Mouse (Mus musculus) CH12.LX (cell line): ENCODE measurements around the gene Pnmal1. TPM values are rescaled to one million over a fixed set of nuclear protein-coding genes. Genes with fewer than 3 reads are reported as not detected.
A peak's percentile ranks its signal among the peaks of the same experiment; 100 is the strongest.

Experiments used
- DNase-seq: peaks from one replicate; pipeline ENCODE4 v3.0.0-alpha.2; 2013; ENCODE audit errors: extremely low read depth
- H3K27ac ChIP-seq: 2 replicates; pipeline ENCODE4 v1.5.1; 2012; ENCODE audit warnings: low read depth, mild to moderate bottlenecking, control low read depth, moderate library complexity; ENCODE audit not compliant: insufficient read depth
- H3K27me3 ChIP-seq: replicated peaks from 2 replicates; pipeline ENCODE3; 2012; ENCODE audit warnings: inconsistent platforms
- H3K36me3 ChIP-seq, 2 experiments: replicated peaks in 1 of 2; 2 replicates each; pipeline versions ENCODE3 to v1.6.1; 2012; ENCODE audit warnings: inconsistent platforms in 1 of 2, low read length in 1 of 2, mild to moderate bottlenecking in 1 of 2, mixed read lengths in 1 of 2, moderate library complexity in 1 of 2; ENCODE audit not compliant: control insufficient read depth in 1 of 2, insufficient read depth in 1 of 2
- H3K4me1 ChIP-seq, 2 experiments: 2 replicates each; pipeline ENCODE4 v1.6.1; 2012; ENCODE audit warnings: inconsistent platforms in 1 of 2, moderate library complexity in 1 of 2; ENCODE audit not compliant: insufficient read depth in 2 of 2, control insufficient read depth in 1 of 2
- H3K4me2 ChIP-seq: 2 replicates; pipeline ENCODE4 v1.6.1; 2012; ENCODE audit warnings: low read depth, mild to moderate bottlenecking, control low read depth; ENCODE audit not compliant: poor library complexity, insufficient read depth, severe bottlenecking
- H3K4me3 ChIP-seq, 3 experiments: fragments of 150-350 bp in 1 of 3; sonication (generic) in 1 of 3; replicated peaks in 1 of 3; 2 replicates each; pipeline versions ENCODE3 to v1.5.1; 2011 to 2012; ENCODE audit warnings: low read depth in 2 of 3, low read length in 2 of 3, mild to moderate bottlenecking in 2 of 3, moderate library complexity in 2 of 3, control low read depth in 1 of 3, improper control_type of control experiment in 1 of 3, inconsistent platforms in 1 of 3, mixed read lengths in 1 of 3; ENCODE audit not compliant: poor library complexity in 1 of 3
- H3K79me2 ChIP-seq: replicated peaks from 2 replicates; pipeline ENCODE4 v1.6.1; 2012; ENCODE audit warnings: mild to moderate bottlenecking, moderate library complexity; ENCODE audit not compliant: control insufficient read depth, poor library complexity, insufficient read depth, severe bottlenecking; ENCODE audit errors: extremely low read depth
- H3K9ac ChIP-seq: 2 replicates; pipeline ENCODE4 v1.6.1; 2012; ENCODE audit warnings: low read depth, mild to moderate bottlenecking, control low read depth, moderate library complexity; ENCODE audit not compliant: insufficient read depth
- H3K9me3 ChIP-seq: replicated peaks from 2 replicates; pipeline ENCODE3; 2012; ENCODE audit warnings: low read length, inconsistent platforms, mixed read lengths
- CHD1 ChIP-seq: IDR thresholded peaks from 2 replicates; pipeline ENCODE4 v1.6.1; 2012; ENCODE audit warnings: low read depth, low read length, improper control_type of control experiment, inconsistent platforms
- ELF1 ChIP-seq: IDR thresholded peaks from 2 replicates; pipeline ENCODE4 v1.6.1; 2014; ENCODE audit warnings: low read depth, mild to moderate bottlenecking, inconsistent platforms, low read length, improper control_type of control experiment
- HCFC1 ChIP-seq: IDR thresholded peaks from 2 replicates; pipeline ENCODE4 v1.6.1; 2012; ENCODE audit warnings: low read depth, mild to moderate bottlenecking, inconsistent platforms, low read length, improper control_type of control experiment
- IRF4 ChIP-seq: IDR thresholded peaks from 2 replicates; pipeline ENCODE4 v1.6.1; 2014; ENCODE audit warnings: low read depth, mild to moderate bottlenecking, inconsistent platforms, low read length, improper control_type of control experiment
- JUN ChIP-seq: IDR thresholded peaks from 2 replicates; pipeline ENCODE4 v1.6.1; 2011; ENCODE audit warnings: low read depth, mild to moderate bottlenecking, low read length, improper control_type of control experiment, moderate library complexity; ENCODE audit not compliant: insufficient read depth
- MAFK ChIP-seq: IDR thresholded peaks from 2 replicates; pipeline ENCODE4 v1.6.1; 2011; ENCODE audit warnings: low read length, improper control_type of control experiment; ENCODE audit not compliant: insufficient replicate concordance
- MXI1 ChIP-seq: IDR thresholded peaks from 2 replicates; pipeline ENCODE4 v1.6.1; 2011; ENCODE audit warnings: mild to moderate bottlenecking, low read depth, low read length, improper control_type of control experiment
- NRF1 ChIP-seq: IDR thresholded peaks from 2 replicates; pipeline ENCODE4 v1.6.1; 2014; ENCODE audit warnings: low read depth, mild to moderate bottlenecking, inconsistent platforms, low read length, improper control_type of control experiment, moderate library complexity
- PAX5 ChIP-seq: IDR thresholded peaks from 2 replicates; pipeline ENCODE4 v1.6.1; 2012; ENCODE audit warnings: low read length, inconsistent platforms, mixed read lengths
- POLR2A ChIP-seq: IDR thresholded peaks from 2 replicates; pipeline ENCODE4 v1.6.1; 2011; ENCODE audit warnings: low read depth, mild to moderate bottlenecking, improper control_type of control experiment, low read length
- SIN3A ChIP-seq: IDR thresholded peaks from 2 replicates; pipeline ENCODE4 v1.6.1; 2012; ENCODE audit warnings: low read length, improper control_type of control experiment, inconsistent platforms
- SMC3 ChIP-seq: IDR thresholded peaks from 2 replicates; pipeline ENCODE4 v1.6.1; 2011; ENCODE audit warnings: low read depth, low read length, improper control_type of control experiment
- TCF12 ChIP-seq: IDR thresholded peaks from 2 replicates; pipeline ENCODE4 v1.6.1; 2014; ENCODE audit warnings: low read depth, mild to moderate bottlenecking, inconsistent platforms, low read length, improper control_type of control experiment
- USF2 ChIP-seq: conservative IDR thresholded peaks from 2 replicates; pipeline ENCODE4 v1.6.1; 2011; ENCODE audit warnings: low read depth, low read length, improper control_type of control experiment
- ZNF384 ChIP-seq: IDR thresholded peaks from 2 replicates; pipeline ENCODE4 v1.6.1; 2012; ENCODE audit warnings: low read depth, low read length, improper control_type of control experiment, inconsistent platforms
- dilution Hi-C: fragments of 300-500 bp; cut with MboI; formaldehyde crosslinking; loops from 2 replicates; pipeline ENCODE4 v1.14.3; 2020; ENCODE audit warnings: low sequenced_read_pairs; ENCODE audit not compliant: extremely low pct_unique_long_range_greater_than_20kb, extremely low pct_ligation_motif_present
- in situ Hi-C: fragments of 300-500 bp; cut with MboI; formaldehyde crosslinking; loops from 3 replicates; pipeline ENCODE4 v1.14.3; 2019; ENCODE audit warnings: low sequenced_read_pairs, low pct_ligation_motif_present, low pct_unique_long_range_greater_than_20kb, mixed read lengths
- polyA plus RNA-seq: library from polyadenylated mRNA; unstranded; fragments of >175 nt; gene quantifications from 2 replicates; pipeline ENCODE4 v1.2.1, GENCODE M21; 2012; ENCODE audit warnings: low read depth; ENCODE audit not compliant: insufficient read length
- total RNA-seq, 2 experiments: library from RNA; depleted of rRNA; stranded (reverse); fragments of 300-350 nt in 1 of 2; fragments of >200 nt in 1 of 2; gene quantifications; 2 replicates each; pipeline ENCODE4 v1.2.3; 2012 to 2014

The Pnmal1 gene
- total and polyA plus RNA-seq, 3 experiments, result 0.07 to 0.13 TPM; not detected in 1

DNA sequence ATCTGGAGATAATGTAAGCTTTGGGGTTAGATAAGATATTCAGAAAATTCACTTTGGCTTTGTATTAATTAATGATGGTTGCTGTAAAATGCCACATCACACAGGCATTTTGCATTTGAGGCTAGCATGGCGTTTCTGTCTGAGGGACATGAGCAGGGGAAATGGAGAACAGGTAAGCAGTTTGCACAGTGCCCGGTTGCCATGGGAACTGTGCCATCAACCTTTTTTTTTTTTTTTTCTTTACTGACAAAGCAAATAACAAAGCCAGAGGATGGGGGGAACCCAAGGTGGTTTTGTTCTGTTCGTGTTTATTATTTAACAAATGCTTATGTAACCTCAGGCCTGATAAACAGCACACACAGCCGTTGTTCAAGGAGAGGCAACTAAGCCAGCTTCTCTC lies 16.6 kb upstream of the Pnmal1 start:
- no peak for DNase-seq
- no peaks in the 10 kb centered on the region for H3K79me2 ChIP-seq
- H3K4me1 ChIP-seq, result no peaks in the 10 kb centered on the region
- no peak overlapping the region for H3K9ac ChIP-seq
- TF ChIP-seq IRF4 (no peak), POLR2A (no peak), ZNF384 (peak; percentile 33; the same call in 1 of the 2 replicates), MXI1 (no peak), MAFK (no peak)
- H3K27ac ChIP-seq, result no peak overlapping the region
- H3K9me3 ChIP-seq, result peaks cover 14% of the 10 kb centered on the region
- peaks cover 36% of the 10 kb centered on the region for H3K27me3 ChIP-seq
- dilution Hi-C loops, result no loop called here
- in situ Hi-C loops, result no loop called here
- H3K36me3 ChIP-seq, result no peaks in the 10 kb centered on the region
- no peak overlapping the region for H3K4me3 ChIP-seq
- no peak overlapping the region for H3K4me2 ChIP-seq

DNA sequence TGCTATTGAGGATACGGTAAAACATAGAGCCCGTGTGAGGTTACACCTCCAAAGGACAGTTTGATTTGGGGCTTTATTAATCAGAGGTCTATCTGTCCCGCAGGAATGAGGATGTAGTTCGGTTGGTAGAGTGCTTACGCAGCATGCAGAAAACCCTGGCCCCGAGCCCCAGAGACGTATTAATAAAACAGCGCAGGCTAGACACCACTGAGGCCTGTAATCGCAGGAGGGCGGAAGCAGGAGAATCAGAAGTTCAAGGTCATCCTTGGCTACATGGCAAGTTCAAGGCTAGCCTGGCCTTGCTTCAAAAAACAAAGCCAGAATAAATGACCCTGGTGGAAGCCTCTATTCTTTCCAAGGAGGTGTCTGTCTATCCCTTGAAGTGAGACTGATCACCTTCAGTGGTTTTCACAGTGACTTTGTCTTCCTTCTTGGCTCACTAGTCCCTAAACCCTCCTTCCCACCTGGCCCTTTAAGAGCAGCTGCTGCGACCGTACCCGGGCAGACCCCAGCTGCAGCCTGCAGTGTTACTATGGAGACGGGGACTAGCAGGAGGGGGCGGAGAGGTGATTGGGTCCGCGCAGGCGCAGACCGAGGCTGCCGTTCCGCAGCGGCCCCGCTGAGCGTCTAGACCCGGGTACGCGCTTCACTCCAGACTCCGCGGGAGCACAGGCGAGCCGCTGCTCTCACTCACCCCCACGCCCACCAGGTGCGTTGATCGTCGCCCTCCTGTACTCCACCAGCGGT lies 15.2 kb upstream of the Pnmal1 start, which contains the start of gene Pnmal2:
Gene Pnmal2 (plus strand): TSS at position 622 of the 747 bp plus-strand sequence.
- peaks cover 47% of the 10 kb centered on the region for H3K27me3 ChIP-seq
- no peaks in the 10 kb centered on the region for H3K36me3 ChIP-seq
- peaks cover 14% of the 10 kb centered on the region for H3K9me3 ChIP-seq
- H3K79me2 ChIP-seq, result no peaks in the 10 kb centered on the region
- 0 out of 2 replicates have a peak, but pooled peaks have one; percentile 25 for TF ChIP-seq POLR2A
- peak; percentile 80 for TF ChIP-seq NRF1
- TF ChIP-seq CHD1, result no peak
- TF ChIP-seq SMC3, result no peak
- no peak for TF ChIP-seq JUN
- TF ChIP-seq PAX5, result no peak
- no peak for TF ChIP-seq SIN3A
- no peak for TF ChIP-seq ELF1
- TF ChIP-seq USF2, result no peak
- TF ChIP-seq HCFC1, result no peak
- TF ChIP-seq TCF12, result no peak
- in situ Hi-C loops, result no loop called here
- 0 out of 2 replicates have a peak within 1 kb of the TSS, but pooled peaks have one; percentile 12 for H3K4me2 ChIP-seq
- DNase-seq, result no peak
- H3K9ac ChIP-seq, result peak within 1 kb of the TSS; percentile 37; the same call in 1 of the 2 replicates
- H3K27ac ChIP-seq, result no peak within 1 kb of the TSS
- peak within 1 kb of the TSS in 1 of 3 experiments; percentile 56 for H3K4me3 ChIP-seq
- dilution Hi-C loops, result no loop called here
- no peaks in the 10 kb centered on the region for H3K4me1 ChIP-seq
